Mouse (Mus musculus): ENCODE measurements at regions not wholly inside any gene's neighbourhood (a gene's known extent, or its start where the extent isn't known, plus 50 kb on each side); places are given as distances from the start of the nearest gene placed in this dataset.
A peak's percentile ranks its signal among the peaks of the same experiment; 100 is the strongest.

- DNase-seq (ENCODE audit: low spot score in 2 of 2): no peak
Measured at GRCm38 (mm10) chr8:89649207-89649890, 605.4 kb upstream of the Sall1 start.

- DNase-seq (ENCODE audit: low spot score in 2 of 2): no peak
Measured at GRCm38 (mm10) chr8:89646946-89647345, 603.0 kb upstream of the Sall1 start.

- no peak for DNase-seq (ENCODE audit: low spot score in 2 of 2)
Measured at GRCm38 (mm10) chr8:89641339-89641738, 597.4 kb upstream of the Sall1 start.

- DNase-seq (ENCODE audit: low spot score in 2 of 2): no peak
Measured at GRCm38 (mm10) chr8:89634864-89635263, 590.9 kb upstream of the Sall1 start.

- DNase-seq (ENCODE audit: low spot score in 2 of 2): no peak
Measured at GRCm38 (mm10) chr8:89632304-89632703, 588.3 kb upstream of the Sall1 start.

GRCm38 (mm10) chr8:89630540-89630939 is 586.6 kb upstream of the Sall1 start:
- no peak for DNase-seq (ENCODE audit: low spot score in 2 of 2)

GRCm38 (mm10) chr8:89618089-89618488 is 574.1 kb upstream of the Sall1 start:
- no peak for DNase-seq (ENCODE audit: low spot score in 2 of 2)

GRCm38 (mm10) chr8:89615863-89616558 is 572.0 kb upstream of the Sall1 start:
- DNase-seq (ENCODE audit: low spot score in 2 of 2): no peak

- DNase-seq (ENCODE audit: low spot score in 2 of 2): no peak
Measured at GRCm38 (mm10) chr8:89609074-89609473, 565.1 kb upstream of the Sall1 start.

- DNase-seq (ENCODE audit: low spot score in 2 of 2): no peak
Measured at GRCm38 (mm10) chr8:89605905-89606468, 562.0 kb upstream of the Sall1 start.

- DNase-seq (ENCODE audit: low spot score in 2 of 2): no peak
Measured at GRCm38 (mm10) chr8:89604461-89604860, 560.5 kb upstream of the Sall1 start.

GRCm38 (mm10) chr8:89596380-89596779 is 552.4 kb upstream of the Sall1 start:
- DNase-seq (ENCODE audit: low spot score in 2 of 2): peak in 1 of 2 experiments; percentile 0

- no peak for DNase-seq (ENCODE audit: low spot score in 2 of 2)
Measured at GRCm38 (mm10) chr8:89583091-89583490, 539.1 kb upstream of the Sall1 start.

GRCm38 (mm10) chr8:89582566-89582965 is 538.6 kb upstream of the Sall1 start:
- no peak for DNase-seq (ENCODE audit: low spot score in 2 of 2)

- DNase-seq (ENCODE audit: low spot score in 2 of 2): peak; percentile 26 to 76
Measured at GRCm38 (mm10) chr8:89571816-89572215, 527.9 kb upstream of the Sall1 start.

GRCm38 (mm10) chr8:89570639-89571325 is 526.8 kb upstream of the Sall1 start:
- no peak for DNase-seq (ENCODE audit: low spot score in 2 of 2)

GRCm38 (mm10) chr8:89569406-89569805 is 525.4 kb upstream of the Sall1 start:
- DNase-seq (ENCODE audit: low spot score in 2 of 2): no peak

GRCm38 (mm10) chr8:89568641-89569040 is 524.7 kb upstream of the Sall1 start:
- DNase-seq (ENCODE audit: low spot score in 2 of 2): no peak

GRCm38 (mm10) chr8:89566986-89567385 is 523.0 kb upstream of the Sall1 start:
- DNase-seq (ENCODE audit: low spot score in 2 of 2): no peak

GRCm38 (mm10) chr8:89566461-89566860 is 522.5 kb upstream of the Sall1 start:
- DNase-seq (ENCODE audit: low spot score in 2 of 2): no peak

GRCm38 (mm10) chr8:89565147-89565826 is 521.3 kb upstream of the Sall1 start:
- DNase-seq (ENCODE audit: low spot score in 2 of 2): no peak

- DNase-seq (ENCODE audit: low spot score in 2 of 2): no peak
Measured at GRCm38 (mm10) chr8:89563544-89563943, 519.6 kb upstream of the Sall1 start.
